Mouse (Mus musculus) MEL (cell line): Measurements from ENCODE around the gene Crebzf.

Experiments used
- CTCF ChIP-seq, 3 experiments: IDR thresholded peaks in 2 of 3; conservative IDR thresholded peaks in 1 of 3; 2 replicates each; pipeline ENCODE4 v1.5.1; 2011 to 2012; ENCODE audit warnings: low read length in 3 of 3, low read depth in 2 of 3, mild to moderate bottlenecking in 2 of 3, improper control_type of control experiment in 1 of 3, inconsistent platforms in 1 of 3, mixed read lengths in 1 of 3, moderate library complexity in 1 of 3; ENCODE audit not compliant: control insufficient read depth in 1 of 3, insufficient read depth in 1 of 3, poor library complexity in 1 of 3, severe bottlenecking in 1 of 3
- GATA1 ChIP-seq: IDR thresholded peaks from 2 replicates; pipeline ENCODE4 v1.6.1; 2011; ENCODE audit warnings: low read depth, low read length, improper control_type of control experiment
- KAT2A ChIP-seq: conservative IDR thresholded peaks from 2 replicates; pipeline ENCODE4 v1.6.1; 2012; ENCODE audit warnings: low read depth, low read length, improper control_type of control experiment, inconsistent platforms
- POLR2A ChIP-seq, 2 experiments: IDR thresholded peaks; 2 replicates each; pipeline ENCODE4 v1.6.1; 2011 to 2012; ENCODE audit warnings: low read length in 2 of 2, mild to moderate bottlenecking in 2 of 2, control low read depth in 1 of 2, improper control_type of control experiment in 1 of 2, low read depth in 1 of 2, moderate library complexity in 1 of 2; ENCODE audit not compliant: control insufficient read depth in 1 of 2, insufficient read depth in 1 of 2, poor library complexity in 1 of 2
- POLR2AphosphoS5 ChIP-seq: IDR thresholded peaks from 2 replicates; pipeline ENCODE4 v1.6.1; 2012; ENCODE audit warnings: low read depth, borderline replicate concordance, mild to moderate bottlenecking, inconsistent platforms, low read length, moderate library complexity, mixed read lengths
- UBTF ChIP-seq: IDR thresholded peaks from 2 replicates; pipeline ENCODE4 v1.6.1; 2012; ENCODE audit warnings: low read depth, mild to moderate bottlenecking, inconsistent platforms, low read length, improper control_type of control experiment, moderate library complexity, borderline replicate concordance; ENCODE audit not compliant: insufficient read depth
- ZC3H11A ChIP-seq: IDR thresholded peaks from 2 replicates; pipeline ENCODE4 v1.6.1; 2012; ENCODE audit warnings: low read depth, mild to moderate bottlenecking, inconsistent platforms, low read length, improper control_type of control experiment

GRCm38 (mm10) chr7:90395073-90395472 lies 47.5 kb upstream of the Crebzf start:
- TF ChIP-seq CTCF (IDR thresholded peaks at IDR 0.05 in 2 of 3, conservative IDR thresholded peaks at IDR 0.05 in 1 of 3; ENCODE audit: control insufficient read depth in 1 of 3, insufficient read depth in 1 of 3, low read depth in 2 of 3, low read length in 3 of 3, poor library complexity in 1 of 3, severe bottlenecking in 1 of 3) = no peak
- TF ChIP-seq POLR2AphosphoS5 = no peak
- no peak for TF ChIP-seq ZC3H11A
- no peak for TF ChIP-seq UBTF
- TF ChIP-seq KAT2A = no peak
- no peak for TF ChIP-seq POLR2A (IDR thresholded peaks at IDR 0.05; ENCODE audit: control insufficient read depth in 1 of 2, insufficient read depth in 1 of 2, low read depth in 1 of 2, low read length in 2 of 2, poor library complexity in 1 of 2)
- TF ChIP-seq GATA1 = no peak
